Mouse (Mus musculus) lung, postnatal 0 days (tissue): ENCODE measurements around the gene Lcor. TPM values are rescaled to one million over a fixed set of nuclear protein-coding genes. Genes with fewer than 3 reads are reported as not detected.

ENCODE experiments used
- ATAC-seq: fragments of 200-750 bp; cut with Nextera tagmentation; 2 replicates; pipeline ENCODE4 v1.8.0; 2017; ENCODE audit warnings: moderate library complexity
- DNase-seq: peaks from one replicate; pipeline ENCODE4 v3.0.0-alpha.2; 2016; ENCODE audit warnings: low spot score
- H3K27ac ChIP-seq: fragments of 300-500 bp; sonication (generic); 2 replicates; pipeline ENCODE4 v1.5.1; 2014; ENCODE audit warnings: antibody characterized with exemption, mild to moderate bottlenecking, low read length, mixed read lengths
- H3K27me3 ChIP-seq: fragments of 300-500 bp; sonication (generic); replicated peaks from 2 replicates; pipeline ENCODE4 v1.6.1; 2014; ENCODE audit warnings: low read length, mixed read lengths; ENCODE audit not compliant: insufficient read depth
- H3K36me3 ChIP-seq: fragments of 300-500 bp; sonication (generic); 2 replicates; pipeline ENCODE4 v1.6.1; 2014; ENCODE audit warnings: low read length, mixed read lengths; ENCODE audit not compliant: insufficient read depth
- H3K4me1 ChIP-seq: fragments of 300-500 bp; sonication (generic); 2 replicates; pipeline ENCODE4 v1.6.1; 2014; ENCODE audit warnings: antibody characterized with exemption, low read depth, low read length, mixed read lengths; ENCODE audit not compliant: insufficient read depth
- H3K4me2 ChIP-seq: fragments of 300-500 bp; sonication (generic); replicated peaks from 2 replicates; pipeline ENCODE4 v1.6.1; 2014; ENCODE audit warnings: low read depth, mild to moderate bottlenecking, low read length, moderate library complexity, mixed read lengths
- H3K4me3 ChIP-seq: fragments of 300-500 bp; sonication (generic); 2 replicates; pipeline ENCODE4 v1.5.1; 2014; ENCODE audit warnings: low read depth, low read length
- H3K9ac ChIP-seq: fragments of 300-500 bp; sonication (generic); replicated peaks from 2 replicates; pipeline ENCODE4 v1.6.1; 2014; ENCODE audit warnings: low read depth, mild to moderate bottlenecking
- H3K9me3 ChIP-seq: fragments of 300-500 bp; sonication (generic); 2 replicates; pipeline ENCODE4 v1.6.1; 2016; ENCODE audit warnings: low read length, mixed read lengths
- CTCF ChIP-seq: IDR thresholded peaks from 2 replicates; pipeline ENCODE4 v1.5.1; 2016; ENCODE audit warnings: antibody characterized with exemption, mild to moderate bottlenecking
- EP300 ChIP-seq: IDR thresholded peaks from 2 replicates; pipeline ENCODE4 v1.6.1; 2016; ENCODE audit warnings: antibody characterized with exemption, mild to moderate bottlenecking, control low read depth
- WGBS: fragments of 180-500 bp; shearing (Covaris S2); extraction: QIAGEN DNeasy Blood & Tissue Kit; methylation state at CpG from one replicate; pipeline ENCODE4 v1.1.7; 2014; 5-methylcytosine and 5-hydroxymethylcytosine counted together
- polyA plus RNA-seq: library from polyadenylated mRNA; unstranded; fragments of >200 nt; fragmentation: Nextera tagmentation; extraction: Ambion mirVana; gene quantifications from 2 replicates; pipeline ENCODE4 v1.2.1, GENCODE M21; 2015

Lcor gene
- polyA plus RNA-seq, 1 experiment from 2014 or later, result 10.8 TPM

GRCm38 (mm10) chr19:41523798-41524563, 41.5 kb downstream of the Lcor start:
- H3K9ac ChIP-seq, result no peak overlapping the region
- H3K9me3 ChIP-seq, result no peaks in the 10 kb centered on the region
- WGBS, result 34% methylated on average over 3 of the region's 3 CpGs
- H3K4me1 ChIP-seq, result no peaks in the 10 kb centered on the region; the same call in 1 of the 2 replicates
- H3K36me3 ChIP-seq, result no peaks in the 10 kb centered on the region
- no peak overlapping the region for H3K4me2 ChIP-seq
- H3K27me3 ChIP-seq, result no peaks in the 10 kb centered on the region
- no peak overlapping the region for H3K27ac ChIP-seq
- no peak overlapping the region for H3K4me3 ChIP-seq
- 0 out of 2 replicates have a peak, but pooled peaks have one; percentile 46 for ATAC-seq
- DNase-seq, result peak; percentile 29
- TF ChIP-seq CTCF (no peak), EP300 (no peak)

- H3K4me2 ChIP-seq, result no peak overlapping the region
- H3K27me3 ChIP-seq, result no peaks in the 10 kb centered on the region
- WGBS, result 90% methylated on average over 3 of the region's 3 CpGs
- H3K9me3 ChIP-seq, result no peaks in the 10 kb centered on the region
- no peak overlapping the region for H3K9ac ChIP-seq
- no peak overlapping the region for H3K27ac ChIP-seq
- H3K36me3 ChIP-seq, result no peaks in the 10 kb centered on the region
- H3K4me3 ChIP-seq, result no peak overlapping the region
- ATAC-seq, result no peak
- TF ChIP-seq EP300 (no peak), CTCF (no peak)
- H3K4me1 ChIP-seq, result no peaks in the 10 kb centered on the region
- DNase-seq, result no peak
These were observed 46.7 kb downstream of the Lcor start for GRCm38 (mm10) chr19:41529169-41529568.

GRCm38 (mm10) chr19:41534021-41534420, 51.6 kb downstream of the Lcor start:
- Histone ChIP-seq H3K4me3 (no peak overlapping the region), H3K4me2 (no peak overlapping the region), H3K36me3 (no peaks in the 10 kb centered on the region), H3K27ac (no peak overlapping the region), H3K4me1 (no peaks in the 10 kb centered on the region), H3K27me3 (no peaks in the 10 kb centered on the region), H3K9ac (no peak overlapping the region), H3K9me3 (no peaks in the 10 kb centered on the region)
- no peak for TF ChIP-seq EP300
- TF ChIP-seq CTCF, result no peak
- no peak for DNase-seq
- no peak for ATAC-seq
- 94% methylated on average over 3 of the region's 3 CpGs for WGBS

GRCm38 (mm10) chr19:41556981-41557380, 74.5 kb downstream of the Lcor start:
- H3K4me1 ChIP-seq, result no peaks in the 10 kb centered on the region
- TF ChIP-seq CTCF (no peak), EP300 (no peak)
- no peak for DNase-seq
- no peaks in the 10 kb centered on the region for H3K27me3 ChIP-seq
- H3K4me3 ChIP-seq, result no peak overlapping the region
- no peak overlapping the region for H3K27ac ChIP-seq
- no peak overlapping the region for H3K4me2 ChIP-seq
- no peak overlapping the region for H3K9ac ChIP-seq
- no peak for ATAC-seq
- 66% methylated on average over 4 of the region's 4 CpGs for whole genome bisulfite sequencing
- no peaks in the 10 kb centered on the region for H3K9me3 ChIP-seq
- H3K36me3 ChIP-seq, result peaks cover 6% of the 10 kb centered on the region; the same call in 1 of the 2 replicates

- 48% methylated on average over 4 of the region's 4 CpGs for WGBS
- H3K36me3 ChIP-seq, result peaks cover 6% of the 10 kb centered on the region; the same call in 1 of the 2 replicates
These were observed 75.1 kb downstream of the Lcor start for GRCm38 (mm10) chr19:41557491-41557890.

GRCm38 (mm10) chr19:41558891-41559486, 76.6 kb downstream of the Lcor start:
- Histone ChIP-seq H3K27me3 (no peaks in the 10 kb centered on the region), H3K9ac (no peak overlapping the region), H3K4me1 (no peaks in the 10 kb centered on the region), H3K27ac (no peak overlapping the region), H3K36me3 (peaks cover 6% of the 10 kb centered on the region; the same call in 1 of the 2 replicates), H3K4me3 (no peak overlapping the region), H3K9me3 (no peaks in the 10 kb centered on the region), H3K4me2 (no peak overlapping the region)
- TF ChIP-seq CTCF, result no peak
- no peak for TF ChIP-seq EP300
- WGBS, result 94% methylated on average over 9 of the region's 9 CpGs
- DNase-seq, result no peak
- ATAC-seq, result no peak

More at GRCm38 (mm10) chr19:41557491-41557890, 75.1 kb downstream of the Lcor start:
- ATAC-seq, result peak; percentile 30; the same call in 1 of the 2 replicates
- no peak overlapping the region for H3K4me2 ChIP-seq
- H3K4me1 ChIP-seq, result no peaks in the 10 kb centered on the region
- H3K27ac ChIP-seq, result no peak overlapping the region
- no peak overlapping the region for H3K9ac ChIP-seq
- no peak overlapping the region for H3K4me3 ChIP-seq
- peak; percentile 68 for DNase-seq
- H3K27me3 ChIP-seq, result no peaks in the 10 kb centered on the region
- TF ChIP-seq CTCF (no peak), EP300 (0 out of 2 replicates have a peak, but pooled peaks have one; percentile 25)
- no peaks in the 10 kb centered on the region for H3K9me3 ChIP-seq
